Mouse (Mus musculus): ENCODE measurements around the gene Nfkbil1. TPM values are rescaled to one million over a fixed set of nuclear protein-coding genes. Genes with fewer than 3 reads are reported as not detected.

Nfkbil1 gene
- polyA plus RNA-seq, 1 experiment: 20.1 TPM

DNA sequence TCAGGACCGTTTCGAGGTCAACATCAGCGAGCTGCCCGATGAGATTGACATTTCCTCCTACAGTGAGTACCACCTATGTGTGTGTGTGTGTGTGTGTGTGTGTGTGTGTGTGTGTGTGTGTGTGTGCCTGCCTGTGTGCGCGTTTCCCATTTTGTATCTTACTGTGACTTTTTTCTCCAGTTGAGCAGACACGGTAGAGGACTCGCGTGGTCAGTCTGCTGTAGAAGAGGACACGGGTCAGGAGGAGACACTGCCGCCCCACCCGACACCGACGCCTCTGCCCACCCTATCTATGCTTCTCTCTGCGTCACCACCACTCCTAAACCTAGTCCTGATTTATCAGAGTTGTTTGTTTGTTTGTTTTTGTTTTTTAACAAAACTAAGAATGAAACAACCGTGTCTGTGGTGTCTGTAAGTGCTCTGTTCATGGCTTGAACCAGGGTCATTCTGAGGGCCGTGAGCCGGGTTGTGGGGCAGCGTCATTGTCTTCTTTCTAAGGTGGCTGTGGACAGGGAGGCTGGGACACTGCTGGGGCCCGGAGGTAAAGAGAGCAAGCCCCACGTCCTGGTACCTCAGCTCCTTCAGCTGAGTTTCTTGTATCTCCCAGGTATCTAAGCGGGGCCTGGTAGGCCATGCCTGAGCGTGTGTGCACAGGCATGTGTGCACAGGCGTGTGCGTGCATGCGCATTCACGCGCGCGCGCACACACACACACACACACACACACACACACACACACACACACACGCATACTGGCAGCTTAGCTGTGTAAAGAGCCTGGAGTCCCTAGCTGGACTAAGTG, 17.9 kb upstream of the Nfkbil1 start:
- H3K27me3 ChIP-seq (ENCODE audit: control insufficient read depth, insufficient read depth, insufficient read length): no peaks in the 10 kb centered on the region
- H3K79me3 ChIP-seq (ENCODE audit: low read depth): peaks cover 6% of the 10 kb centered on the region
- H3ac ChIP-seq (ENCODE audit: control insufficient read depth, insufficient read length, low read depth): no peak overlapping the region
- no peak overlapping the region for H3K4me3 ChIP-seq (ENCODE audit: insufficient read depth, poor library complexity, severe bottlenecking)
- H3K79me2 ChIP-seq (ENCODE audit: control insufficient read depth, insufficient read depth): peaks cover 28% of the 10 kb centered on the region
- TF ChIP-seq CEBPB (IDR thresholded peaks at IDR 0.05; ENCODE audit: low read depth): no peak
- no peak for TF ChIP-seq MYOG (IDR thresholded peaks at IDR 0.05; ENCODE audit: control insufficient read depth, extremely low read depth, insufficient read length)
- no peak for TF ChIP-seq FOSL1 (IDR thresholded peaks at IDR 0.05; ENCODE audit: insufficient read depth, low read length, poor library complexity, severe bottlenecking)
- no peak for TF ChIP-seq MYOD1 (IDR thresholded peaks at IDR 0.05; ENCODE audit: control insufficient read depth, insufficient read length, low read depth)
- TF ChIP-seq CTCF (IDR thresholded peaks at IDR 0.05; ENCODE audit: control insufficient read depth, insufficient read depth, insufficient read length): no peak
- TF ChIP-seq USF1 (IDR thresholded peaks at IDR 0.05; ENCODE audit: low read depth): no peak
- peaks cover 59% of the 10 kb centered on the region for H3K36me3 ChIP-seq (ENCODE audit: control insufficient read depth, insufficient read depth)

DNA sequence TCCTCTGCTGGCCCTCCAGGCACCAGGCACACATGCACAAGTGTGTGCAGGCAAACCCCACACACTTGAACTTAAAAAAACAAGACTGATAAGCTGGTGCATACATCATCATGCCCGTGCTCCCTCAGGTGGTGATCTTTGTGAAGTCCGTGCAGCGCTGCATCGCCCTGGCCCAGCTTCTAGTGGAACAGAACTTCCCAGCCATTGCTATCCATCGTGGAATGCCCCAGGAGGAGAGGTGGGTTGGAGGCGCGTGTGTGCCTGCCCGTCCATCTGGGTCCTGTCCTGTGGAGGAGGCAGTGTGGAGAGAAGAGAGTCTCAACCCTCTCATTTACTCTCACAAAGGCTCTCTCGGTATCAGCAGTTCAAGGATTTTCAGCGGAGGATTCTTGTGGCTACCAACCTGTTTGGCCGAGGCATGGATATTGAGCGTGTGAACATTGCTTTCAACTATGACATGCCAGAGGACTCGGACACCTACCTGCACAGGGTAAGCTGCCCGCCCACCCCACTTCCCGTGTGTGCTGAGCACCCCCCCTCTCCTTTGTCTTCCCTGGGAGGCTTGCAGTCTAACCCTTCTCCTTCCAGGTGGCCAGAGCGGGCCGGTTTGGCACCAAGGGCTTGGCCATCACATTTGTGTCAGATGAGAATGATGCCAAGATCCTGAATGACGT, 17.2 kb upstream of the Nfkbil1 start:
- no peak overlapping the region for H3ac ChIP-seq (ENCODE audit: control insufficient read depth, insufficient read length, low read depth)
- peaks cover 64% of the 10 kb centered on the region for H3K36me3 ChIP-seq (ENCODE audit: control insufficient read depth, insufficient read depth)
- peaks cover 6% of the 10 kb centered on the region for H3K79me3 ChIP-seq (ENCODE audit: low read depth)
- TF ChIP-seq CEBPB (IDR thresholded peaks at IDR 0.05; ENCODE audit: low read depth): no peak
- H3K27me3 ChIP-seq (ENCODE audit: control insufficient read depth, insufficient read depth, insufficient read length): no peaks in the 10 kb centered on the region
- H3K79me2 ChIP-seq (ENCODE audit: control insufficient read depth, insufficient read depth): peaks cover 35% of the 10 kb centered on the region
- H3K4me3 ChIP-seq (ENCODE audit: insufficient read depth, poor library complexity, severe bottlenecking): no peak overlapping the region

DNA sequence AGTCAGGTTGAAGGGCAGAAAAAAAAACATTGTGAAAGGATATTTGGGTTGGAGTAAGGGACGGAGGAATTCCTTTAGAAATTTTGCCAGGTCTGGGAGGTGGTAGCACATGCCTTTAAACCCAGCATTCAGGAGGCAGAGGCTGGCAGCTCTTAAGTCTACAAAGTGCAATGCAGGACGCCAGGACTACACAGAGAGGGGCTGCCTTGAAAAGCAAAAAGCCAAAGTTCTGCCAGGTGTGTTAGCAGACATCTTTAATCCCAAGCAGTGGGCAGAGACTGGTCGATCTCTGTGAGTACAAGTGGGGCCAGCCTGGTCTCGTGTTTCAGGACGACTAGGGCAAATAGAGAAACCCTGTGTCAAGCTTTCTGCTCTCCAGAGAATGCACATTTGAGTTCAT, 16.4 kb upstream of the Nfkbil1 start:
- H3K4me3 ChIP-seq (ENCODE audit: insufficient read depth, poor library complexity, severe bottlenecking): no peak overlapping the region
- H3K79me2 ChIP-seq (ENCODE audit: control insufficient read depth, insufficient read depth): peaks cover 43% of the 10 kb centered on the region
- peaks cover 13% of the 10 kb centered on the region for H3K79me3 ChIP-seq (ENCODE audit: low read depth)
- H3K27me3 ChIP-seq (ENCODE audit: control insufficient read depth, insufficient read depth, insufficient read length): no peaks in the 10 kb centered on the region
- no peak overlapping the region for H3ac ChIP-seq (ENCODE audit: control insufficient read depth, insufficient read length, low read depth)
- H3K36me3 ChIP-seq (ENCODE audit: control insufficient read depth, insufficient read depth): peaks cover 72% of the 10 kb centered on the region
- TF ChIP-seq MAX (IDR thresholded peaks at IDR 0.05) (no peak), CEBPB (IDR thresholded peaks at IDR 0.05; ENCODE audit: low read depth) (no peak), MYOD1 (IDR thresholded peaks at IDR 0.05; ENCODE audit: control insufficient read depth, insufficient read length, low read depth) (no peak), MYOG (IDR thresholded peaks at IDR 0.05; ENCODE audit: control insufficient read depth, extremely low read depth, insufficient read length) (no peak), USF1 (IDR thresholded peaks at IDR 0.05; ENCODE audit: low read depth) (no peak), FOSL1 (IDR thresholded peaks at IDR 0.05; ENCODE audit: insufficient read depth, low read length, poor library complexity, severe bottlenecking) (no peak), CTCF (IDR thresholded peaks at IDR 0.05; ENCODE audit: control insufficient read depth, insufficient read depth, insufficient read length) (no peak)

DNA sequence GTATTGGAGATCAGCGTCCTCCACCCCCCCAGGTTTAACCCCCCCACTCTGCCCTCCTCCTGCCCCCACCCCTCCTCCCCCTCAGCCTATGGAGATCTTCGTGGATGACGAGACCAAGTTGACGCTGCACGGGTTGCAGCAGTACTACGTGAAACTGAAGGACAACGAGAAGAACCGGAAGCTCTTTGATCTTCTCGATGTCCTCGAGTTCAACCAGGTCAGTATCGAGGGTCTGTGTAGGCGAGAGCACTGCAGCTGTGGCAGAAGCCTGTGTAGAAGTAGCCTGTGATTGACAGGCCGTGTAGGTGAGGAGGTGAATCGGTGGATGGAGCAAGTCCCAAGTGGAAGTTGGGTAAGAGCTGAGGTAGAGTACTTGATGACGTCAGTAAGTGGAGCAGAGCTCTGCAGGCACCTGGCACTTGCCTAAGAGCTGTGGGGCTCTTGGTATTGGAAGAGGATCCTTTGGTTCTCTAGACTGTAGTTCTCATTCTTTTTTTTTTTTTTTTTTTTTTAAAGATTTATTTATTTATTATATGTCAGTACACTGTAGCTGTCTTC, 15.6 kb upstream of the Nfkbil1 start:
- peaks cover 80% of the 10 kb centered on the region for H3K36me3 ChIP-seq (ENCODE audit: control insufficient read depth, insufficient read depth)
- H3ac ChIP-seq (ENCODE audit: control insufficient read depth, insufficient read length, low read depth): no peak overlapping the region

DNA sequence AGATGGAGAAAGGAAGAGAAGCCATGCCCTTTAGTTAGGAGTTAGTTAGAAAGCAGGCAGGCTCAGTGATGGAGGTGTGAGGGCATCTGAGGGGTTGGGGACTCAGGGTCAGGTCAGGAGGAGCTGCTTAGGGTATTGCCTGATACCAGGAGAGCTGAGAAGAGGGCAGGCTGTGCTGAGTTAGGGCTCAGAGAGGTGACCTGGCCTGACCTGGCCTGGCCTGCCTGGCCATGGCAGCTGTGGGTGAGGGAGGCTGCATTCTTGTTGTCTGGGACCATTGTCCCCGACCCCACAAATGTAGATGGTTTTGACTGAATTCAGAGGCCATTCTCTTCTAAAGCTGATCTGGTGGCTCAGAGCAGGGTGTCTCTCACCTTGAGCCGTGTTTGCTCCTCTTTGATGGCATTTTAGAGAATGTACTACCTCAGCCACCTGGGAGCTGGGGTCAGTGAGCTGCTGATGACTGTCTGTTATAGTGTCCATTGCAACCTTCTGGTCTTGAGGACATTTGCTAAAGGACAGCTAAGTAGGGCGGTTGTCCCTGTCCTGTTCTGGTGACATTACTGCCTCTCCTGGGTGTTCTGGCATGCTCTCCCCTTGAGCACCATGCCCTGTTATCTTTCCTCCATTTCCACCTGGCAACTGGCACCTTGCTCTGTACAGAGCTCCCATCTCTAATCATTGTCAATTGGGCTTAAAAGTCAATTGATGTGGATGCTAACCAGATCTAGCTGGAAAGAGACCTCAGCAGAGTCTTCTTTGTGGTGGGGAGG, 14.9 kb upstream of the Nfkbil1 start:
- no peaks in the 10 kb centered on the region for H3K27me3 ChIP-seq (ENCODE audit: control insufficient read depth, insufficient read depth, insufficient read length)
- no peak overlapping the region for H3K4me3 ChIP-seq (ENCODE audit: insufficient read depth, poor library complexity, severe bottlenecking)
- no peak for TF ChIP-seq MYOD1 (IDR thresholded peaks at IDR 0.05; ENCODE audit: control insufficient read depth, insufficient read length, low read depth)
- H3K79me2 ChIP-seq (ENCODE audit: control insufficient read depth, insufficient read depth): peaks cover 58% of the 10 kb centered on the region
- H3K79me3 ChIP-seq (ENCODE audit: low read depth): peaks cover 26% of the 10 kb centered on the region
- H3ac ChIP-seq (ENCODE audit: control insufficient read depth, insufficient read length, low read depth): no peak overlapping the region
- H3K36me3 ChIP-seq (ENCODE audit: control insufficient read depth, insufficient read depth): peaks cover 87% of the 10 kb centered on the region

More for the DNA sequence above, 15.6 kb upstream of the Nfkbil1 start:
- H3K79me3 ChIP-seq (ENCODE audit: low read depth): peaks cover 19% of the 10 kb centered on the region
- peaks cover 50% of the 10 kb centered on the region for H3K79me2 ChIP-seq (ENCODE audit: control insufficient read depth, insufficient read depth)
- no peak for TF ChIP-seq FOSL1 (IDR thresholded peaks at IDR 0.05; ENCODE audit: insufficient read depth, low read length, poor library complexity, severe bottlenecking)
- no peak for TF ChIP-seq MYOG (IDR thresholded peaks at IDR 0.05; ENCODE audit: control insufficient read depth, extremely low read depth, insufficient read length)
- TF ChIP-seq MYOD1 (IDR thresholded peaks at IDR 0.05; ENCODE audit: control insufficient read depth, insufficient read length, low read depth): no peak
- no peak for TF ChIP-seq CTCF (IDR thresholded peaks at IDR 0.05; ENCODE audit: control insufficient read depth, insufficient read depth, insufficient read length)
- TF ChIP-seq USF1 (IDR thresholded peaks at IDR 0.05; ENCODE audit: low read depth): no peak
- TF ChIP-seq MAX (IDR thresholded peaks at IDR 0.05): no peak
- no peak for TF ChIP-seq CEBPB (IDR thresholded peaks at IDR 0.05; ENCODE audit: low read depth)
- H3K4me3 ChIP-seq (ENCODE audit: insufficient read depth, poor library complexity, severe bottlenecking): no peak overlapping the region
- no peaks in the 10 kb centered on the region for H3K27me3 ChIP-seq (ENCODE audit: control insufficient read depth, insufficient read depth, insufficient read length)
